Mouse (Mus musculus): ENCODE results near the gene Rps16.

GRCm38 (mm10) chr7:28338108-28338998 is 12.1 kb upstream of the Rps16 start, which contains the start of gene Supt5:
- TF ChIP-seq POLR2A (IDR thresholded peaks at IDR 0.05; ENCODE audit: extremely low read depth, insufficient read depth, low read length) (peak; percentile 86), CTCF (IDR thresholded peaks at IDR 0.05; ENCODE audit: low read depth, low read length) (no peak)

Measured in liver, adult 2 months (tissue).